Mouse (Mus musculus): ENCODE measurements at regions not wholly inside any gene's neighbourhood (a gene's known extent, or its start where the extent isn't known, plus 50 kb on each side); places are given as distances from the start of the nearest gene placed in this dataset.

GRCm38 (mm10) chr1:75652987-75653573, 107.0 kb downstream of the Slc4a3 start:
- no peak for TF ChIP-seq EP300 (IDR thresholded peaks at IDR 0.05; ENCODE audit: low read depth)
- no peak for TF ChIP-seq CTCF (IDR thresholded peaks at IDR 0.05; ENCODE audit: low read depth)

Data from liver, postnatal 0 days (tissue).